Mouse (Mus musculus): Measurements from ENCODE around the gene Tecr. TPM values are rescaled to one million over a fixed set of nuclear protein-coding genes. Genes with fewer than 3 reads are reported as not detected.

Gene Tecr
- total RNA-seq, 1 experiment from 2014 or later: 582 TPM

GRCm38 (mm10) chr8:83563246-83563645, 44.5 kb downstream of the Tecr start:
- DNase-seq: no peak

DNA sequence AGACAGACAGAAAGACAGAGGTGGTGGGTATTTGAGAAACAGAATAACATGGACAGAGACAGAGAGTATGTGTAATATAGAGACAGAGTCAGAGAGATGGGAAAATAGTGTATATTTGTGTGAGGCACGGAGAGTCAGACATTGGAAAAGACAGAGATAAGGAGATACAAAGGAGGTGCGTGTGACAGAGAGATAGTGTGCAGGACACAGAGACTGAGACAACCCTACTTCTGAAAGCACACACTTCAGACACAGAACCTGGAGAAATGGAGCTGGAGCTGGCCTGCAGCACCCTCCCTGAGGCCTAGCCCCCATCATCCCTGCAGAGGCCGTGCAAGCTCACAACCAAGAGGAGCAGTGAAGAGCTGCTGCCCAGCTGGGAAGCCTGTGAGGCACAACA, 45.1 kb downstream of the Tecr start:
- no peak for DNase-seq

DNA sequence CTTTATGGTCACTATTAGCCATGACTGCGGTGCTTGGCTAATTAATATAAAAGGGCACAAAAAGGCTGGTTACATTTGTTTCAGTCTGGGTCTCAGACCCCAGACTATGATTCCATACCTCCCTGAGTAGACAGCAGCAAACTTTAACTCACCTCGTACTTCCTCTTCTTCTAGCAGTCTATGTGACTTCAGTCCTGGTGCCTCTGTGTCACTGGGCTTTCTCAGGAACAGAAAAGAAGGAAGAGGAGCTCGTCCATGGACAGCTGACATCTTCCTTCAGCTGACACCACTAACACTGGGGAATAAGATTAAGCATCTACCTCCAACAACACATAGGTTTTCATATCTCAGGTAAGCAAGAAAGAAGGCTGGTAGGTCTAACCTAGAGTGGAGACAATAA, 72.0 kb downstream of the Tecr start, which contains the start of gene Olfr370:
Gene Olfr370 (plus strand): TSS at position 45 of the 400 bp plus-strand sequence.
- no peak for DNase-seq

DNA sequence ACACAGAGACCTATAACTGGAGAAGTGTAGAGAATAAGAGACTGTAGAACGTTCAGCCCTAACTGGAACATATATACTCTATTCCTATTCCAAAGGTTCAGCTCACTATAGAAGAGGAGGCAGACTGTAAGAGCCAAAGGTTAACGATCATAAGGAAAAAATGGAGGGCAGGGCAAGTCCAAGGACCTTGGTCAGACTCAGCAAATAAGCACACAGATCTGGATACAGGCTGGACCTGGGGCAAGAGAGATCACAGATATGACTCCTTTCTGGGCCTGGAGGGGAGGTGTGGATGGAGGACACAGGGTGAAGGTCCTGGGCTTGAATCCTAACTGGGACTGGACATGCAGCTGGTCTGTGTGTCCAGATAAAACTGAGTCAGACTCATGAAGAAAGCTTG, 73.0 kb downstream of the Tecr start:
- no peak for DNase-seq

Other genes starting within 250 kb of the Tecr start
- 0.18 TPM in 1 of 2 replicates, not detected in the other for gene Clgn, start 218.1 kb downstream of the Tecr start, total RNA-seq (2021)
- 62.3 and 76.3 TPM in 2 replicates for gene Scoc, start 149.6 kb downstream of the Tecr start, total RNA-seq (2021)
- not detected in 2 replicates for gene Olfr370, start 72.2 kb downstream of the Tecr start, total RNA-seq (2021)
- gene Ndufb7, start 41.3 kb downstream of the Tecr start, total RNA-seq (2021): 223 and 229 TPM in 2 replicates
- 27.7 and 28.0 TPM in 2 replicates for gene Dnajb1, start 222 bp upstream of the Tecr start, total RNA-seq (2021)
- gene Gipc1, start 44.7 kb upstream of the Tecr start, total RNA-seq (2021): 42.3 and 48.8 TPM in 2 replicates
- 0.86 and 2.5 TPM in 2 replicates for gene Ptger1, start 58.7 kb upstream of the Tecr start, total RNA-seq (2021)
- gene Pkn1, start 91.2 kb upstream of the Tecr start, total RNA-seq (2021): 120 and 146 TPM in 2 replicates
- gene Ddx39, start 107.2 kb upstream of the Tecr start, total RNA-seq (2021): 25.7 and 29.5 TPM in 2 replicates
- 28.7 and 40.6 TPM in 2 replicates for gene Adgre5, start 133.4 kb upstream of the Tecr start, total RNA-seq (2021)